Mouse (Mus musculus) lung, postnatal 0 days (tissue): ENCODE measurements around the gene Ttc16.

Experiments used
- CTCF ChIP-seq: IDR thresholded peaks from 2 replicates; pipeline ENCODE4 v1.5.1; 2016; ENCODE audit warnings: antibody characterized with exemption, mild to moderate bottlenecking
- EP300 ChIP-seq: IDR thresholded peaks from 2 replicates; pipeline ENCODE4 v1.6.1; 2016; ENCODE audit warnings: antibody characterized with exemption, mild to moderate bottlenecking, control low read depth

DNA sequence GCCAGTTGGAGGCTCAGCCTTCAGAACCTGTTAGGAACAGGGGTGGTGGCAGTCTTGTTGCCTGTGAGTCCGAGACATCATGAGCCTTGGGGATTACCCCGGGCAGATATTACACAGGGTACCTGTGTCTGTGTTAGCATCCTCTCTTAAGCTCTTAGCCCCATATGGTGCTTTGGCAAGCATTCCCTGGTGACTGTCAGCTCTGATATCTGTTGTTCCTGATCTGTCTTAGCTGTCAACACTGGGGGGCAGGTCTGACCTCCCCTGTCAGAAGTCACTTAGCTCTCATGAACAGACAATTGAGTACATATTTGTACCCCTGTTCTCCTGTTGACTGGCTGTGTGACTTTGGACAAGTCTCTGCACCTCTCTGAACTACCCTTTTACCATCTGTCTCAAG is 16.4 kb downstream of the Ttc16 start:
- TF ChIP-seq CTCF (no peak), EP300 (no peak)
